Mouse (Mus musculus): Measurements from ENCODE around the gene Tmem88b.
"Not testable (repeated sequence)": the region's sequence is repeated elsewhere in the genome, so short reads cannot be mapped to it uniquely, and the experiment has no call there.

Gene Tmem88b

GRCm38 (mm10) chr4:155788833-155789232 lies 3.2 kb upstream of the Tmem88b start:
- not testable (repeated sequence) for DNase-seq (ENCODE audit: extremely low spot score)

GRCm38 (mm10) chr4:155788300-155788699 lies 2.6 kb upstream of the Tmem88b start:
- DNase-seq (ENCODE audit: extremely low spot score), result no peak

DNA sequence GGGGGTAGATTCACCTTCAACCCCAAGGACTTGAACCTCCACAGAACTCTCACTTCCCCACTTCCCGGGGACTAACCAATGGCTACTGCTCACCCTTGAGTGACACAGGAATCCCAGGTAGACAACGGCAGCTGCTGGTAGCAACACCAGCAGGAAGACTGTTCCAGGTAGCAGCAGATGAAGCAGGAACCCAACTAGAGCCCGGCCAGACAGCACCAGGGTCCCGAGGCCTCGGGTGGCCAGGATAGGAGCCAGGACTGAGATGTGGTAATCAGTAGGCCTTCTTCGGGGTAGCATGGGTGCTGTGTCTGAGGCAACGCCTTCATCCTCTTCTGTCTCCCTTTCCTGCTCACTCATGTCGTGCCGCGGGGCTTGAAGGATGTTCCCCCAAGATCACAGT lies 428 bp downstream of the Tmem88b start:
- DNase-seq (ENCODE audit: extremely low spot score), result no peak

GRCm38 (mm10) chr4:155784081-155784701 lies 1.5 kb downstream of the Tmem88b start:
- DNase-seq (ENCODE audit: extremely low spot score), result peak; percentile 83

DNA sequence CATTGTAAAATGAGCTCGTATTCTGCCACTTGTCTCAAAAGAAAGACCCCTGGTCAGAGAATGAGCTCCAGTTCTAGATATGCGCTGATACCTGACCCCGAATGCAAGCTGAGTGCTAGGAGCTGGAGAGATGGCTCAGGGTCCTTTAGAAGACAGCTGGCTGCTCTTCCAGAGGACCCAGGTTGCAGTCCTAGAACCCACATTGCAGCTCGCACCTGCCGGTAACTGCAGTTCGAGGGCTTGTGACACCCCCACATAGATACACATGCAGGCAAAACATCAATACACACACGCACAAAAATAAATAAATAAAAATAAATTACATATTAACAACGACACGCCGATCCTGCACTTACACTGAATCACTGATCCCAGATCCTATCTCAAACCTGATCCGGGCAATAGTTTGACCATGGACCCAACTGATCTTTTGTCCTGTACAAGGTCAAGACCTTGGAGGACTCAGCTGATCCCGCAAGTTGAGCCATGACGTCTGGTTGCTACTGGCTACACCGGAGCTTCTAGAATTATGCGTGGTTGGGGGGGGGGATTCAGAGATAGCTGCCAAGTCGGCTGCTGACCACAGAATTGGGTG lies 2.1 kb downstream of the Tmem88b start:
- DNase-seq (ENCODE audit: extremely low spot score), result no peak

DNA sequence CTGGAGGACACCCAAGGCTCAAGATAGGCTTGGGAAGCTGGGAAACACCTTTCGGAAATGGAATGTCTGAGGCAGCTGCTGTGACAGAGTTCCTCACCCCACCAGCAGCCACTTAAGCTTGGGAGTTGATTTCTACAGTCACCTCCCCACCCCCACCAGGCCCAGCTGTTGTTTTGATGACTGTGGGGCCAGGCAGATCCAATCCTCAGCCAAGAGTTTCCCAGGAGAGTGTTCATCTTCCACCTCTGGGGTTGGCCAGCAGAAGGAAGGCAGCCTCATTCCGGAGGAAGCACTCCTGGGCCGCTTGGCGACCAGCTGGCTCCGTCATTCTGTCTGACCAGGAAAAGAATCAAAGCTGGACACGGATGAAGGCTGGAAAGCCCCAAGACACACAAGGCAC lies 4.8 kb downstream of the Tmem88b start:
- DNase-seq (ENCODE audit: extremely low spot score), result no peak

DNA sequence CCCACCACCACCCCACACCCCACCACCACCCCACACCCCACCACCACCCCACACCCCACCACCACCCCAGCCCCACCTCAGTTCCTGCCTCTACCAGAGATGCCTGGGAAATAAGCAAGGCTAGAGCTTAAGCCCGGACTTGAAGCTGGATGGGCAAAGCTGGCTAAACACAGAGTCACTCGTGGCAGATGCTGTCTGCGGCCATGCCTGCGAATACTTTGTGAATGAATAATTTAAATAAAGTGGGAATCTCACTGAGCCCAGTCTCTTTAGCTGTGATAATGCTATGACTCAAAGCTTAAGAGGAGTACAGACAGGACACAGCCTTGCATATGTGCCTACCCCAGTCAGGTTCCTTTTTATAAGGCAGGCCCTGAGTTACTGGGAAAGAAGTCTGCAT lies 6.2 kb downstream of the Tmem88b start:
- no peak for DNase-seq (ENCODE audit: extremely low spot score)

DNA sequence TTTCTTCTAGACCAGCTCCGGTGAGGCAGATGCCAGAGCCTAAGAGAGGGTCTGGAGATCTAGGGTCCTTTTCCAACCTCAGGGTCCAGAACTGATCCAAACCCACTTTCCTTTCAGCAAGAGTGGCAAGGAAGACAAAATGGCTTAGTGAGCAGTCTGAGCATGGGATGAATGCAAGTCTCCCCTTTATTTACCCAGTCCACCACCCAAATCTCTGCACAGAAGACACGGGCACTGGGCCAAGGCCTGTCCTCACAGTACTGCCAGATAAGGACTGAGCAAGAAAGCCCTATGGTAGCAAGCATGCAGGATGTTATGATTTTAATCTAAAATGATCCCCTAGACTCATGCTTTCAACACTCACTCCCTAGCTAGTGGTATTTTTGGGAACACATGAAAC lies 7.9 kb downstream of the Tmem88b start:
- no peak for DNase-seq (ENCODE audit: extremely low spot score)

DNA sequence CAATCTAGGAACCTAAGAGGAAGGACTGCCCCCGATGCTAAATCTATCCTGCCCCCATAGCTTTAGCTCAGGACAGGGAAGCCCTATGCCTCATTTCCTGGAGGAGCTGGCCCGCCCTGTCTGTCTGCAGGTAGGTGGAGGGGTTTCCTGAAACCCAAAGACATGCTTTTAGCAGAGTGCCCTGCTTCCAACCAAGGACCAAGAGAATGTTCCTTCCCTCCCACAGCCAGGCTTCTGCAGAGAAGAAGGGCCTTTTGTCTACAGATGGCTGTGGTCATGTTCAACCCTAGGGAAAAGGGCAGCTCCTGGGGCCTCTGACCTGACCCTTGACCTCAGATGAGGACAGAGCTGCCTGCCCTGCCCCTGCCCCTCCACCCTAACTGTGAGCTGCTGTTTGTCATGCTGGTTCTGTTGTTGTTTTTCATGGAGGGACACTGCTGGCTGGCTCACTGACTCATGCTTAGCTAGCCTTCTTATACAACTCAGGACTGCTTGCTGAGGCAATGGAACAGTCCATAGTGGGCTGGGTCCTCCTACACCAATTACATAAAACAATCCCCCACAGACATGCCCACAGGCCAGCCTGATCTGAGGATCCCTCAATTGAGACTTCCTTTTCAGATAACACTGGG lies 8.9 kb downstream of the Tmem88b start:
- DNase-seq (ENCODE audit: extremely low spot score), result peak; percentile 88

- no peak for DNase-seq (ENCODE audit: extremely low spot score)
These were observed 9.8 kb downstream of the Tmem88b start for GRCm38 (mm10) chr4:155775855-155776254.

DNA sequence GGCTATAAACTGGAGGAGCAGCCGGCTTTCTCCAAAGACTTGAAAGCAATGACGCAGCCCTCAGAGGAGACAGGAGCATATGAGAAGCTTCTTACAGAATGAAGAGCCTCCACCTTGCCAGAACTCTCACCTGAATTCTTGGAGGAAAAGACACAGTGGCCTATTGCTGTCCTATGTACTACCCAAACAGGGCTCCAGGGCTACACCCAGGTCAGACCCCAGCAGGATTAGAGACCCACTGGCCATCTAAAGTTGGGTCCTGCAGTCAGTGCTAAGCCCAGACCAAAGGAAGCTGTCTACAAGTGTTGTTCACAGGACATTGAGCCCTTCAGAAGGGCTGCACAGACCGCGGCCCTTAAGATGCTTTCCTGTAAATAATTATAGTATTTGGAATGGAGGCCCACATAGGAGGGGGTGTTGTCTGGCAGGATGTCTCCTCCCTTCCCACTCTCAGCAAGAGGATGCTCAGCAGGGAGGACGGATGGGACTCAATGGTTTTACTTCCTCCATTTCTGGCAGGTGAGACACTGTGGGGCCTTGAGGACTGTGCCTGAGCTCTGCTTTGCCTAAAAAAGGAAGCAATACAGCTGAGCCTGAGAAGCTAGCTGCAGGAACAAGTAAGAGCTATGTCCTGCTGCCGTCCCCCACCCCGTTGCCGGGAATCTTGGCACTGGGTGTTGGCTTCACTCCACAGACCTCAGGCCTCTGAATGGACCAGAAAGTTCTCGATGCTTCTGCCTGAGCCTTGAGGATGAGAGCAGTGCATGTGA lies 10.5 kb downstream of the Tmem88b start:
- DNase-seq (ENCODE audit: extremely low spot score), result no peak

DNA sequence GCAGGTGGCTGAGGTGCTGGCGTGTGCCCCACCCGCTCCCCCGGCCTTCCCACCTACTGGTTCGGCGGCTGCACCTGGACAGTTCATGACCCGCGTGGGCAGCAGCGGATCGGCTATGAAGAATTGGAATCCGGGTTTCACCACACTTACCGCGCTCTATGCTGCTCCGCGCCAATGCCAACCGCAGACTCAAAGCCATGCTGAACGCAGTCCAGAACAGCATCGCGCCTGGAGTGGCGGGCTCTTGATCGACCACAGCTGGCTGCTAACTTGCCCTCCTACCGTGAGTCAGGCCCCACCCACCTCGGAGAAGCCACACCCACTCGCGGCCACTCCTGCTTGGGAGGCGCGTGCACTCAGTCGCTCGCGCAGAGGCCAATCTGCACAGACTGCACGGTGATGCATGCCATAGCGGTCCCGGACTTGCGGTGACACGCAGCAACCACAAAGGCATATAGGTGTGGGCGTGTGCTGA lies 11.4 kb downstream of the Tmem88b start, which contains the start of gene Vwa1:
Gene Vwa1 (minus strand): TSS at position 419 of the 475 bp plus-strand sequence.
- DNase-seq (ENCODE audit: extremely low spot score), result peak; percentile 87

GRCm38 (mm10) chr4:155773335-155774078 lies 12.2 kb downstream of the Tmem88b start:
- no peak for DNase-seq (ENCODE audit: extremely low spot score)

DNA sequence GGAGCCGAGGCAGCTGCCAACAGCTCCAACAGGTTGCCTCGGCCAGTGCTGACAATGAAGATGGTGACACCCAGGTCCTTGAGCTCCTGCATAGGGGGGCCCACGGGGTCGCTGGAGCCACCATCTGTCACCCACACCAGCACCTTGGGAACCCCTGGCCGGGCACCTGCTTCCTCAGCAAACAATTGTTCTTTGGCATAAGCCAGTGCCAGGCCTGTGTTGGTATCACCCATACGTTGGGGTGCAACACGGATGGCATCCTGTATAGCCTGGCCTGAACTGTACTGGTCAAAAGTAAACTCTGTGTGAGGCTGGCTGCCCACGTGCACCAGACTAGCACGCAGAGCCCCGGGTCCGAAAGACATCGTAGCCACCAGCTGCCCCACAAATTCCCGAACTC lies 12.9 kb downstream of the Tmem88b start:
- DNase-seq (ENCODE audit: extremely low spot score), result no peak

DNA sequence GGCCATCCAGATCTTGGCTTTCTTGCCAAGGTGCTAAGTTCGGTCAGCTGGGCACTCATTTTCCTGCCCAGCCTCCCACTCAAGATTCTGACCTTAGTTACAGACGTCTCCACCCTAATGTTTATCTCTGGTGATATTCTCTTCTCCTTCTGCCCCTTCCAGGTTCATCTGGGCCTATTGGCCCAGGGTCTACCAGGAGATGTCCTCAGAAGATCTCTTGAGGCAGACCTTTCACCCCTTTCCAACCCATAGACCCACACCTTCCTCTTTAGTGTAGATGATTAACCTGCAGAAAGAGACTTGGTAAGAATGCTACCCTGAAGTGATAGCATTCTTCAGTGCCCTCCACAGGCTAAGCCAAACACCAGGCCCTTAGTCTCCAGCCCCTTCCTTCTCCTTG lies 14.0 kb downstream of the Tmem88b start:
- DNase-seq (ENCODE audit: extremely low spot score), result no peak

DNA sequence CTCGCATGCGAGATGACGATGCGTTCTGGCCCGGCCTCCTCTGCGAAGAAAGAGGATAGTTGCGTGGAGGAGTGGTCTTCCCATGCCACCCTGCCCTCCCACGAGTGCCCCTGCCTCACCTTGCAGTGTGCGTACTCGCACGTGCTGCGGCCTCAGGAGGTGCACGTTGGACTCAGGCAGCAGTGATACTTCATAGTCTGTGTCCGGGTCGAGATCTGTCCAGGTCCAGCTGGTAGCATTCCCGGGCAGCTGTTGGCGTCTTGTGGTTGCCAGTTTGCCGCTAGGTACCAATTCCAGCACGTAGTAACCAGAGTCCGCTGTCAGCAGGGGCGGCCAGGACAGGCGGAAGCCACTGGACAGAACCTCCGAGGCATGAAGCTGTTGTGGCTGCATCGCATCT lies 15.0 kb downstream of the Tmem88b start:
- no peak for DNase-seq (ENCODE audit: extremely low spot score)

- peak; percentile 91 for DNase-seq (ENCODE audit: extremely low spot score)
These were observed 15.7 kb downstream of the Tmem88b start for GRCm38 (mm10) chr4:155769880-155770512.

- DNase-seq (ENCODE audit: extremely low spot score), result no peak
These were observed 16.2 kb downstream of the Tmem88b start for GRCm38 (mm10) chr4:155769496-155769879.

DNA sequence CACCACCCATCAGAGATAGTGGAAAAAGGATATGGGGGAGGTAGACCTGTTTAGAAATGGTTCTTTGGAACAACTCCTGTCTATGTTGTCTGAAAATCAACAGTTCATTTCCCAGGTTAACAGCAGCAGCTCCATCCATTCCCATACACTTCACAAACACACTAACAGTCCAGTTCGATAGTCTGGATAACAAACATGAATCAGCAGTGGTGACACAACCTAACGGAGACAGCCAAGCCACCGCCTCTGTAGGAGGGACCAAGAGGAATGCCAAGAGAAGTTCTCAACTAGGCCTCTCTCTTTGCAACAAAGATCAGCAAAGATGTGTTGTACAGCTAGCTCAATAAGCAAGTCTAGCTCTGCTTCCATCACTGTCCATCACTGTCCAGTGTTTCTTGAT lies 23.3 kb downstream of the Tmem88b start:
- no peak for DNase-seq (ENCODE audit: extremely low spot score)

- DNase-seq (ENCODE audit: extremely low spot score), result no peak
These were observed 24.1 kb downstream of the Tmem88b start for GRCm38 (mm10) chr4:155761356-155762099.
